Mouse (Mus musculus) kidney, postnatal 25 days (tissue): ENCODE data around the gene Kcnh1.

Source experiments
- DNase-seq, 2 experiments: peaks; one replicate each; pipeline ENCODE4 v3.0.0; 2021; ENCODE audit warnings: mixed read lengths in 2 of 2

The Kcnh1 gene

DNA sequence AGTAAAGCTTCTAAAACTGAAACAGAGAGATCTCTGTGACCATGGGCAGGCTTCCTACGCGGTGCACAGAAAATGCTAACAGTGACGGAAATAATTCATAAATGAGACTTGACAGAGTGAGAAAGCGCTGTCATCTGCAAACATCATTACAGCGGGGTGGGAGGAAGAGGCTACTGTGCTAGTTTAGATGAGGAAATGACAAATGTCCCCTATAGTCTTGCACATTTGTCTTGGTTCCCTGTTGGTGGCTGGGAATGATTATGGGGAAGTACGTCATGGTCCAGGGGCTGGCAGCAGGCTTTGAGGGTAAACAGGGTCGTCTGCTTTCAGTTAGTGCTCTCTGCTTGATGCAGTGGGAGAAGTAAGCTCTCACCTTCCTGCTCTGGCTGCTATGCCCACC is 346.6 kb downstream of the Kcnh1 start:
- no peak for DNase-seq

DNA sequence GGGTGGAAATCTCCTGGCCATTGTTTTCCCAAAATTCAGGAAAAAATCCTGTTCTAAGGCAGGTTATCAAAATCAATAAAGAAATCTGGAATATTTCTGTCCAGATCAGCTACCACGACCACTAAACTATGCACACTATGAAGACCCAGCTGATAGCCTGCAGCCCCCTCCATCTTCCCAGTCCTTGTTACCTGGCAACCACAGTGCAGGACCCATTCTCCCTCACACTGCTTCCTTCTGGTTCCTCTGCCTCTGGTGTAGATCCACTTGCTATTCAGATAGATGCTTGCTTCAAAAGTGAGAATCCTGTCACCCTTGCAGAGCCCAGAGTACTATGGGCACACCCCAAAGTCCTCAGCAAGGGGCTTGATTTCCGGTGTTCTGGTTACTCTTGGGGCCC is 351.5 kb downstream of the Kcnh1 start:
- DNase-seq: no peak

GRCm38 (mm10) chr1:192543686-192544085 is 353.1 kb downstream of the Kcnh1 start:
- DNase-seq: no peak

DNA sequence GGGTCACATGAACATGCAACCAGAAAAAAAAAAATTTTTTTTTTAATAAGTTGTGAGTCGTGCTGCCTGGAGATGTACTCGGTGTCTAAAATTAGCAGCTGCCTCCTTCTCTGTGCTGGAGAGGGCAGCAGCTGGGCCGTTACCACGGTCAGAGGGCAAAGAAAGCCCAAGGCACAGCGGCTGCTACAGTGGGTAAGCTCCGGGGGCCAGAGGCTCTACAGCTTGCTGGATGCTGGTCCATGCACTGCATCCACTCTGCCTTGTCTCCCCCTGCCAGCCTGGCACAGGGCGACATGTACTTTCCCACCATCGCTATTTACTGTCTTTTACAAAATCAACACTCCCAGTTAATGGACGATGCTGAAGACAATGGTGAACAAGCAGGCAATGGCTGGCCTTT is 353.5 kb downstream of the Kcnh1 start:
- no peak for DNase-seq

DNA sequence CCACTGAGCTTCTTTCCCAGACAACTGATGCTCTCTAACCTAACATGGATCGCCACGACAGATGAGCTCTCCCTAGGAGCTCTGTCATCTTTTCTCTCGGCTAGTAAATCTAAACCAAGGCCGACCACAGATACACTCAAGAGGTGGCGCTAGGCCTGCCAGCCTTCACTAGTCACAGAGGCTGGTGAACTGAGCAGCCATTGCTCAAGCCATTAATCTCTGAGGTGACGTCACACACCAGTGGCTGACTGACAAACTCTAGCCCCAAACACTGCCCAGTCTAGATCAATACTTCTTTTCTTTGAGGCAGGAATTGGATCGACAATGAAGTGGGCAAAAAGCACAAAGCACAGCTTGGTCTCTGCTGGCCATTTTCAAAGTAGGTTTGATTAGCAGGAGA is 354.3 kb downstream of the Kcnh1 start:
- DNase-seq: no peak

- DNase-seq: no peak
These were observed 356.3 kb downstream of the Kcnh1 start for GRCm38 (mm10) chr1:192546843-192547242.

DNA sequence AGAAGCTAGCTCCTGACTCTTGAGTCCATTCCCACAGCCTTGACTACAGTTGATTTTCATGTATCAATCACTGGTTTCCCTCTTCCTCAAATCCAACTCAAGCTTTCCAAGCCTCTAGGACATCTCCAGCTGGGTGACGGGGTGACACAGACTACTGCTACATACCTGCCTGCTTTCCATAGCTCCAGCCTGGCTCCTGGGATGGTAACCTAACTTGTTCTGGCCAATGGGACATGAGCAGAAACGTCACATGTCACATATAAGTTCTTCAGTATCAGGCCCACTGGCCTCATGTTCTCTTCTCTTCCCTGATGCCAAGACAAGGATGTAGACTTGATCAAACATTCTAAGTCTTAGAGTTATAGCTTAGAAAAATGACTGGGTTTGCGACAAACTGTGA is 360.0 kb downstream of the Kcnh1 start:
- DNase-seq: no peak

- DNase-seq: no peak
These were observed 364.9 kb downstream of the Kcnh1 start for GRCm38 (mm10) chr1:192555516-192555915.

DNA sequence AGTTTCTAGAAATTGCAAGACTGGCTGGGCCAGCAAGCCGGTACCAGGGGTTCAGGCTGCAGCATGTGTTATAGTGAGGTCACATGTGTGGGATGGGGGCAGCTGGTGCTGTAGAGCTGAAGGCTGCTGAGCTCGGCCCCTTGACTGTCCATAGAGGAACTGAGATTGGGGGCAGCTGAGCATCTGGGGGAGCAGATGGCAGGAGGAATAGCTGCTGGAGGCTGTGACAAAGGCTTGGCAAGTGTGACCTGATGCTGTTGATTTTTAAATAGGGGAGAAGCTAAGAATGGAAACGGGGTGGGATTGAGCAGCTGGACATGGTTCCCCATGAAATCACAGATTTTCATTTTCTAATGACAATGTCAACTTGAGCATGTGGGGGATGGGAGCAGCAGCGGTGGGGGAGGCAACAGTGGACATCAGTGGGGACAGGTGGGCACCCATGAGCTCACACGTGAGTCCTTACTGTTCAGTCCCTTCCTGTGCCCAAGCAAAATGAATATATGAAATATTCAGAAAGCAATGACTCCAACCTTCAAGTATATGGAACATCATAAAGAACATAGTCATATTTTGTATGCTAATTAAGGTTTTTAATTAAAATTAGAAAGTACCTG is 367.5 kb downstream of the Kcnh1 start:
- DNase-seq: no peak

DNA sequence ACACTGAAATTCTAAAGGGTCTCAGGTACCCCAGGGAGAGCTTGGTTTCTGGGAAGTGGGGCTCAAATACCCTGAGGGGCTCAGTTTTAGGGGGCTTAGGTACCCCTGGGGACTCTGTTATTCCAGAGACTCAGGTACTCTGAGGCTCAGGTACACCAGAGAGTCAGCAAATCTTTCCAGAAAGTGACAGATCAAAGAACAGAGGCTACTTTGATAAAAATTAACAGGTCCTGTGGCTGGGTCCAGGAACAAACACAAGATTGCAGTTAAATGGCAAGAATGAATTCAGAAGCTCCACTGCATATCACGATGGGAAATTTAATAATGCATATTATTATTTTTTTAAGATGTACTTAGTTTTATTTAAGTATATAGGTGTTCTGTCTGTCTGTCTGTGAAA is 368.8 kb downstream of the Kcnh1 start:
- DNase-seq: peak in 1 of 2 experiments; percentile 5
